Mouse (Mus musculus): ENCODE measurements at regions not wholly inside any gene's neighbourhood (a gene's known extent, or its start where the extent isn't known, plus 50 kb on each side); places are given as distances from the start of the nearest gene placed in this dataset.

- no peak for ATAC-seq (ENCODE audit: extremely low read depth, insufficient number of reproducible peaks, low FRiP score, poor library complexity, severe bottlenecking)
- no peak for TF ChIP-seq GATA1 (IDR thresholded peaks at IDR 0.05; ENCODE audit: borderline replicate concordance, low read length)
- TF ChIP-seq GATA2 (IDR thresholded peaks at IDR 0.05; ENCODE audit: borderline replicate concordance, low read depth, low read length) = no peak
- no peak for TF ChIP-seq CTCF (IDR thresholded peaks at IDR 0.05; ENCODE audit: low read depth, low read length)
- peaks cover 56% of the 10 kb centered on the region for H3K9me3 ChIP-seq (replicated peaks)
Observed at GRCm38 (mm10) chr8:92132949-92133348, 224.5 kb upstream of the Irx5 start.

GRCm38 (mm10) chr8:92132526-92132925 is 224.9 kb upstream of the Irx5 start:
- no peak for DNase-seq (ENCODE audit: low spot score)
- ATAC-seq (ENCODE audit: extremely low read depth, insufficient number of reproducible peaks, low FRiP score, poor library complexity, severe bottlenecking) = no peak
- TF ChIP-seq POLR2AphosphoS5 (IDR thresholded peaks at IDR 0.05; ENCODE audit: insufficient replicate concordance, low read depth, low read length) (no peak), CTCF (IDR thresholded peaks at IDR 0.05; ENCODE audit: low read depth, low read length) (no peak), TAL1 (conservative IDR thresholded peaks at IDR 0.05; ENCODE audit: low read depth, low read length) (no peak), GATA2 (IDR thresholded peaks at IDR 0.05; ENCODE audit: borderline replicate concordance, low read depth, low read length) (no peak), GATA1 (IDR thresholded peaks at IDR 0.05; ENCODE audit: borderline replicate concordance, low read length) (no peak)
- peaks cover 54% of the 10 kb centered on the region for H3K9me3 ChIP-seq (replicated peaks)
- no peak overlapping the region for H3K4me3 ChIP-seq (ENCODE audit: low read depth, low read length)
- no peaks in the 10 kb centered on the region for H3K36me3 ChIP-seq (replicated peaks)
- H3K27me3 ChIP-seq (ENCODE audit: insufficient read depth, low read length) = no peaks in the 10 kb centered on the region
- no peaks in the 10 kb centered on the region for H3K4me1 ChIP-seq (ENCODE audit: insufficient read depth, low read depth, low read length)

More at GRCm38 (mm10) chr8:92132949-92133348, 224.5 kb upstream of the Irx5 start:
- Histone ChIP-seq H3K27me3 (ENCODE audit: insufficient read depth, low read length) (no peaks in the 10 kb centered on the region), H3K4me3 (ENCODE audit: low read depth, low read length) (no peak overlapping the region), H3K4me1 (ENCODE audit: insufficient read depth, low read depth, low read length) (no peaks in the 10 kb centered on the region), H3K36me3 (replicated peaks) (no peaks in the 10 kb centered on the region)
- DNase-seq (ENCODE audit: low spot score) = no peak

- Histone ChIP-seq H3K4me3 (ENCODE audit: low read depth, low read length) (no peak overlapping the region), H3K9me3 (replicated peaks) (peaks cover 56% of the 10 kb centered on the region), H3K36me3 (replicated peaks) (no peaks in the 10 kb centered on the region), H3K4me1 (ENCODE audit: insufficient read depth, low read depth, low read length) (no peaks in the 10 kb centered on the region), H3K27me3 (ENCODE audit: insufficient read depth, low read length) (no peaks in the 10 kb centered on the region)
- ATAC-seq (ENCODE audit: extremely low read depth, insufficient number of reproducible peaks, low FRiP score, poor library complexity, severe bottlenecking) = no peak
- no peak for DNase-seq (ENCODE audit: low spot score)
- TF ChIP-seq GATA2 (IDR thresholded peaks at IDR 0.05; ENCODE audit: borderline replicate concordance, low read depth, low read length) (no peak), GATA1 (IDR thresholded peaks at IDR 0.05; ENCODE audit: borderline replicate concordance, low read length) (no peak), POLR2AphosphoS5 (IDR thresholded peaks at IDR 0.05; ENCODE audit: insufficient replicate concordance, low read depth, low read length) (no peak), TAL1 (conservative IDR thresholded peaks at IDR 0.05; ENCODE audit: low read depth, low read length) (no peak), CTCF (IDR thresholded peaks at IDR 0.05; ENCODE audit: low read depth, low read length) (no peak)
Observed at GRCm38 (mm10) chr8:92130025-92130557, 227.3 kb upstream of the Irx5 start.

GRCm38 (mm10) chr8:92129241-92130015 is 228.0 kb upstream of the Irx5 start:
- TF ChIP-seq POLR2AphosphoS5 (IDR thresholded peaks at IDR 0.05; ENCODE audit: insufficient replicate concordance, low read depth, low read length) (no peak), CTCF (IDR thresholded peaks at IDR 0.05; ENCODE audit: low read depth, low read length) (no peak), TAL1 (conservative IDR thresholded peaks at IDR 0.05; ENCODE audit: low read depth, low read length) (no peak), GATA1 (IDR thresholded peaks at IDR 0.05; ENCODE audit: borderline replicate concordance, low read length) (no peak), GATA2 (IDR thresholded peaks at IDR 0.05; ENCODE audit: borderline replicate concordance, low read depth, low read length) (no peak)
- Histone ChIP-seq H3K4me3 (ENCODE audit: low read depth, low read length) (no peak overlapping the region), H3K27me3 (ENCODE audit: insufficient read depth, low read length) (no peaks in the 10 kb centered on the region), H3K4me1 (ENCODE audit: insufficient read depth, low read depth, low read length) (no peaks in the 10 kb centered on the region), H3K36me3 (replicated peaks) (no peaks in the 10 kb centered on the region), H3K9me3 (replicated peaks) (peaks cover 51% of the 10 kb centered on the region)
- DNase-seq (ENCODE audit: low spot score) = no peak
- ATAC-seq (ENCODE audit: extremely low read depth, insufficient number of reproducible peaks, low FRiP score, poor library complexity, severe bottlenecking) = no peak

GRCm38 (mm10) chr8:92125631-92126030 is 231.8 kb upstream of the Irx5 start:
- DNase-seq (ENCODE audit: low spot score) = no peak
- Histone ChIP-seq H3K36me3 (replicated peaks) (no peaks in the 10 kb centered on the region), H3K4me1 (ENCODE audit: insufficient read depth, low read depth, low read length) (no peaks in the 10 kb centered on the region), H3K9me3 (replicated peaks) (peaks cover 44% of the 10 kb centered on the region), H3K27me3 (ENCODE audit: insufficient read depth, low read length) (no peaks in the 10 kb centered on the region), H3K4me3 (ENCODE audit: low read depth, low read length) (no peak overlapping the region)
- ATAC-seq (ENCODE audit: extremely low read depth, insufficient number of reproducible peaks, low FRiP score, poor library complexity, severe bottlenecking) = no peak
- TF ChIP-seq CTCF (IDR thresholded peaks at IDR 0.05; ENCODE audit: low read depth, low read length) (no peak), POLR2AphosphoS5 (IDR thresholded peaks at IDR 0.05; ENCODE audit: insufficient replicate concordance, low read depth, low read length) (no peak), TAL1 (conservative IDR thresholded peaks at IDR 0.05; ENCODE audit: low read depth, low read length) (no peak), GATA2 (IDR thresholded peaks at IDR 0.05; ENCODE audit: borderline replicate concordance, low read depth, low read length) (no peak), GATA1 (IDR thresholded peaks at IDR 0.05; ENCODE audit: borderline replicate concordance, low read length) (no peak)

GRCm38 (mm10) chr8:92121296-92121695 is 236.1 kb upstream of the Irx5 start:
- Histone ChIP-seq H3K4me1 (ENCODE audit: insufficient read depth, low read depth, low read length) (no peaks in the 10 kb centered on the region), H3K4me3 (ENCODE audit: low read depth, low read length) (no peak overlapping the region), H3K9me3 (replicated peaks) (peaks cover 45% of the 10 kb centered on the region), H3K36me3 (replicated peaks) (no peaks in the 10 kb centered on the region), H3K27me3 (ENCODE audit: insufficient read depth, low read length) (no peaks in the 10 kb centered on the region)
- ATAC-seq (ENCODE audit: extremely low read depth, insufficient number of reproducible peaks, low FRiP score, poor library complexity, severe bottlenecking) (no peak), DNase-seq (ENCODE audit: low spot score) (no peak)
- TF ChIP-seq GATA2 (IDR thresholded peaks at IDR 0.05; ENCODE audit: borderline replicate concordance, low read depth, low read length) (no peak), CTCF (IDR thresholded peaks at IDR 0.05; ENCODE audit: low read depth, low read length) (no peak), TAL1 (conservative IDR thresholded peaks at IDR 0.05; ENCODE audit: low read depth, low read length) (no peak), POLR2AphosphoS5 (IDR thresholded peaks at IDR 0.05; ENCODE audit: insufficient replicate concordance, low read depth, low read length) (no peak), GATA1 (IDR thresholded peaks at IDR 0.05; ENCODE audit: borderline replicate concordance, low read length) (no peak)
